Mouse (Mus musculus) liver, embryonic 14.5 days (tissue): ENCODE results near the gene Aloxe3. TPM values are rescaled to one million over a fixed set of nuclear protein-coding genes. Genes with fewer than 3 reads are reported as not detected.

Experiments used
- ATAC-seq: fragments of 200-750 bp; cut with Nextera tagmentation; 2 replicates; pipeline ENCODE4 v1.8.0; 2017; ENCODE audit warnings: moderate number of reproducible peaks, mild to moderate bottlenecking, moderate library complexity; ENCODE audit not compliant: insufficient read depth
- DNase-seq, 3 experiments: peaks; one replicate each; pipeline ENCODE4 v3.0.0-alpha.2; 2012 to 2013; ENCODE audit warnings: low read depth in 3 of 3, low spot score in 3 of 3
- H3K27ac ChIP-seq: fragments of 300-500 bp; sonication (generic); 2 replicates; pipeline ENCODE4 v1.5.1; 2014; ENCODE audit warnings: moderate library complexity, mild to moderate bottlenecking, control low read depth, inconsistent platforms
- H3K27me3 ChIP-seq: fragments of 300-500 bp; sonication (generic); 2 replicates; pipeline ENCODE4 v1.6.1; 2014; ENCODE audit warnings: mild to moderate bottlenecking, low read length, moderate library complexity; ENCODE audit not compliant: control insufficient read depth, insufficient read depth
- H3K36me3 ChIP-seq: fragments of 300-500 bp; sonication (generic); replicated peaks from 2 replicates; pipeline ENCODE4 v1.6.1; 2014; ENCODE audit warnings: low read depth; ENCODE audit not compliant: control insufficient read depth, insufficient read depth
- H3K4me1 ChIP-seq, 2 experiments: fragments of 200-500 bp in 1 of 2; fragments of 300-500 bp in 1 of 2; sonication (generic) in 1 of 2; replicated peaks; 2 replicates each; pipeline ENCODE4 v1.6.1; 2012 to 2014; ENCODE audit warnings: antibody characterized with exemption in 1 of 2, inconsistent platforms in 1 of 2, low read length in 1 of 2; ENCODE audit not compliant: control insufficient read depth in 2 of 2, insufficient read depth in 2 of 2
- H3K4me2 ChIP-seq: fragments of 300-500 bp; sonication (generic); 2 replicates; pipeline ENCODE4 v1.6.1; 2014; ENCODE audit warnings: low read depth, mild to moderate bottlenecking, control low read depth, moderate library complexity
- H3K4me3 ChIP-seq, 2 experiments: fragments of 200-500 bp in 1 of 2; fragments of 300-500 bp in 1 of 2; sonication (generic) in 1 of 2; 2 replicates each; pipeline ENCODE4 v1.5.1; 2012 to 2014; ENCODE audit warnings: low read depth in 2 of 2, low read length in 2 of 2, mild to moderate bottlenecking in 2 of 2, control low read depth in 1 of 2, inconsistent platforms in 1 of 2, moderate library complexity in 1 of 2; ENCODE audit not compliant: insufficient read depth in 1 of 2
- H3K9ac ChIP-seq: fragments of 300-500 bp; sonication (generic); replicated peaks from 2 replicates; pipeline ENCODE4 v1.6.1; 2014; ENCODE audit warnings: mild to moderate bottlenecking, control low read depth, moderate library complexity
- H3K9me3 ChIP-seq: fragments of 300-500 bp; sonication (generic); 2 replicates; pipeline ENCODE4 v1.6.1; 2016; ENCODE audit warnings: low read length, mixed read lengths; ENCODE audit not compliant: control insufficient read depth
- CTCF ChIP-seq: IDR thresholded peaks from 2 replicates; pipeline ENCODE4 v1.5.1; 2016; ENCODE audit warnings: antibody characterized with exemption, low read depth, control low read depth
- EP300 ChIP-seq: IDR thresholded peaks from 2 replicates; pipeline ENCODE4 v1.6.1; 2016; ENCODE audit warnings: antibody characterized with exemption, low read depth
- WGBS: fragments of 180-500 bp; shearing (Covaris S2); extraction: QIAGEN DNeasy Blood & Tissue Kit; methylation state at CpG from one replicate; pipeline ENCODE4 v1.1.7; 2014; ENCODE audit not compliant: insufficient replicate concordance; 5-methylcytosine and 5-hydroxymethylcytosine counted together
- polyA plus RNA-seq, 2 experiments: library from polyadenylated mRNA; depleted of rRNA in 1 of 2; stranded (reverse) in 1 of 2; unstranded in 1 of 2; fragments of >200 nt; fragmentation: Nextera tagmentation in 1 of 2; extraction: Ambion mirVana in 1 of 2; gene quantifications; 2 replicates each; pipeline versions ENCODE4 v1.2.1 to v1.2.3; 2012 to 2014

Gene Aloxe3
- polyA plus RNA-seq, 2 experiments = 0.15 to 0.38 TPM

GRCm38 (mm10) chr11:69185936-69186335 is 60.2 kb downstream of the Aloxe3 start:
- 61% methylated on average over 6 of the region's 6 CpGs for WGBS
- H3K36me3 ChIP-seq = no peaks in the 10 kb centered on the region

GRCm38 (mm10) chr11:69192840-69193239 is 67.1 kb downstream of the Aloxe3 start:
- Histone ChIP-seq H3K4me3 (no peak overlapping the region), H3K9ac (no peak overlapping the region), H3K27ac (no peak overlapping the region), H3K9me3 (no peaks in the 10 kb centered on the region), H3K4me1 (no peaks in the 10 kb centered on the region), H3K27me3 (peaks cover 17% of the 10 kb centered on the region), H3K36me3 (no peaks in the 10 kb centered on the region), H3K4me2 (no peak overlapping the region)
- TF ChIP-seq CTCF = peak; percentile 61
- TF ChIP-seq EP300 = no peak
- DNase-seq = no peak
- 3% methylated on average over 1 of the region's 1 CpGs for WGBS
- no peak for ATAC-seq

More at GRCm38 (mm10) chr11:69185936-69186335, 60.2 kb downstream of the Aloxe3 start:
- Histone ChIP-seq H3K9me3 (no peaks in the 10 kb centered on the region), H3K27me3 (no peaks in the 10 kb centered on the region), H3K4me3 (no peak overlapping the region), H3K4me1 (no peaks in the 10 kb centered on the region), H3K9ac (no peak overlapping the region), H3K27ac (no peak overlapping the region), H3K4me2 (no peak overlapping the region)
- DNase-seq = no peak
- ATAC-seq = no peak
- TF ChIP-seq EP300 = no peak
- no peak for TF ChIP-seq CTCF

GRCm38 (mm10) chr11:69196766-69197165 is 71.1 kb downstream of the Aloxe3 start:
- DNase-seq (no peak), ATAC-seq (no peak)
- WGBS = 9% methylated on average over 5 of the region's 5 CpGs
- no peak for TF ChIP-seq EP300
- peak; percentile 21 for TF ChIP-seq CTCF
- H3K4me3 ChIP-seq = no peak overlapping the region
- no peaks in the 10 kb centered on the region for H3K9me3 ChIP-seq
- H3K27ac ChIP-seq = no peak overlapping the region
- H3K4me1 ChIP-seq = no peaks in the 10 kb centered on the region
- H3K4me2 ChIP-seq = no peak overlapping the region
- no peaks in the 10 kb centered on the region for H3K36me3 ChIP-seq
- H3K9ac ChIP-seq = no peak overlapping the region
- H3K27me3 ChIP-seq = peaks cover 23% of the 10 kb centered on the region

GRCm38 (mm10) chr11:69197194-69197593 is 71.5 kb downstream of the Aloxe3 start:
- Histone ChIP-seq H3K4me2 (no peak overlapping the region), H3K4me1 (no peaks in the 10 kb centered on the region), H3K27me3 (peaks cover 23% of the 10 kb centered on the region), H3K9me3 (no peaks in the 10 kb centered on the region), H3K4me3 (no peak overlapping the region), H3K9ac (no peak overlapping the region), H3K36me3 (no peaks in the 10 kb centered on the region), H3K27ac (no peak overlapping the region)
- WGBS = 0% methylated on average over 14 of the region's 14 CpGs
- ATAC-seq (no peak), DNase-seq (no peak)
- TF ChIP-seq CTCF (no peak), EP300 (no peak)

DNA sequence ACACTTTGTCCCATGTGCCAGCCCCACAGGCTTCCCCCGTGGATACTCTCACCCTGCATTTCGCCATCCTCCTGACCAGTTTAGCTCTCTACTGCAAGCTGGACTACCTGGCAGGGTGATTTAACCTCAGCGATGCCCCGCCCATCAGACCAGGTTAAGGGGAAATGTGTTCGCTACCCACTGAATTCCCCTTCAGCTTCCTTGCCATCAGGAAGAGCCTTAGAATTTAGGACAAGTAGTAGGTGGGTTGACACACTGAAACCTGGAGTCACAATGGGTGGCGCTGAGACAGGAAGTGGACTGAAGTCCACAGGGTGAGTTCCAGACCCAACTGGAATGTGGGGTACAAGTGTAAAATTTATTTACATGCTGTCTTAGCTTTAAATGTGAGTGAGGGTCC is 72.0 kb downstream of the Aloxe3 start, which contains the start of gene Alox8:
TSS of gene Alox8 (minus strand) at position 101 of the 400 bp plus-strand sequence.
- H3K9me3 ChIP-seq = no peaks in the 10 kb centered on the region
- TF ChIP-seq EP300 = no peak
- TF ChIP-seq CTCF = no peak
- no peak for ATAC-seq
- peaks cover 23% of the 10 kb centered on the region for H3K27me3 ChIP-seq
- H3K4me3 ChIP-seq = no peak within 1 kb of the TSS
- WGBS = 29% methylated on average over 6 of the region's 6 CpGs
- H3K4me2 ChIP-seq = no peak within 1 kb of the TSS
- no peak within 1 kb of the TSS for H3K27ac ChIP-seq
- DNase-seq = no peak
- no peaks in the 10 kb centered on the region for H3K36me3 ChIP-seq
- no peaks in the 10 kb centered on the region for H3K4me1 ChIP-seq
- H3K9ac ChIP-seq = no peak within 1 kb of the TSS

Other genes starting within 250 kb of the Aloxe3 start
- 0.08 and 0.09 TPM in 2 replicates for gene Rnf222, start 237.3 kb upstream of the Aloxe3 start, polyA plus RNA-seq (2012; rRNA removed)
- 0.10 TPM in 1 of 2 replicates, not detected in the other for gene Rnf222, start 237.3 kb upstream of the Aloxe3 start, polyA plus RNA-seq (2014; fragmentation: Nextera tagmentation; extraction: Ambion mirVana)
- gene Rpl26, start 224.3 kb upstream of the Aloxe3 start, polyA plus RNA-seq (2012; rRNA removed) = 1,827 and 1,859 TPM in 2 replicates
- 829 and 850 TPM in 2 replicates for gene Rpl26, start 224.3 kb upstream of the Aloxe3 start, polyA plus RNA-seq (2014; fragmentation: Nextera tagmentation; extraction: Ambion mirVana)
- not detected in 2 replicates for gene Odf4, start 198.8 kb upstream of the Aloxe3 start, polyA plus RNA-seq (2012; rRNA removed)
- gene Odf4, start 198.8 kb upstream of the Aloxe3 start, polyA plus RNA-seq (2014; fragmentation: Nextera tagmentation; extraction: Ambion mirVana) = not detected in 2 replicates
- gene Arhgef15, start 168.4 kb upstream of the Aloxe3 start, polyA plus RNA-seq (2012; rRNA removed) = 1.4 and 3.5 TPM in 2 replicates
- gene Arhgef15, start 168.4 kb upstream of the Aloxe3 start, polyA plus RNA-seq (2014; fragmentation: Nextera tagmentation; extraction: Ambion mirVana) = 0.89 and 1.2 TPM in 2 replicates
- 0.58 and 0.59 TPM in 2 replicates for gene Slc25a35, start 157.8 kb upstream of the Aloxe3 start, polyA plus RNA-seq (2012; rRNA removed)
- gene Slc25a35, start 157.8 kb upstream of the Aloxe3 start, polyA plus RNA-seq (2014; fragmentation: Nextera tagmentation; extraction: Ambion mirVana) = 0.13 and 0.51 TPM in 2 replicates
- 20.5 and 23.0 TPM in 2 replicates for gene Rangrf, start 150.7 kb upstream of the Aloxe3 start, polyA plus RNA-seq (2012; rRNA removed)
- gene Rangrf, start 150.7 kb upstream of the Aloxe3 start, polyA plus RNA-seq (2014; fragmentation: Nextera tagmentation; extraction: Ambion mirVana) = 29.2 and 31.2 TPM in 2 replicates
- 11.0 and 11.4 TPM in 2 replicates for gene Pfas, start 117.4 kb upstream of the Aloxe3 start, polyA plus RNA-seq (2012; rRNA removed)
- gene Pfas, start 117.4 kb upstream of the Aloxe3 start, polyA plus RNA-seq (2014; fragmentation: Nextera tagmentation; extraction: Ambion mirVana) = 15.1 and 17.2 TPM in 2 replicates
- gene Ctc1, start 110.0 kb upstream of the Aloxe3 start, polyA plus RNA-seq (2012; rRNA removed) = 21.9 and 23.9 TPM in 2 replicates
- 15.2 and 17.5 TPM in 2 replicates for gene Ctc1, start 110.0 kb upstream of the Aloxe3 start, polyA plus RNA-seq (2014; fragmentation: Nextera tagmentation; extraction: Ambion mirVana)
- gene Aurkb, start 80.2 kb upstream of the Aloxe3 start, polyA plus RNA-seq (2012; rRNA removed) = 65.6 and 78.6 TPM in 2 replicates
- 90.8 and 94.3 TPM in 2 replicates for gene Aurkb, start 80.2 kb upstream of the Aloxe3 start, polyA plus RNA-seq (2014; fragmentation: Nextera tagmentation; extraction: Ambion mirVana)
- gene Borcs6, start 66.2 kb upstream of the Aloxe3 start, polyA plus RNA-seq (2012; rRNA removed) = 3.0 and 3.4 TPM in 2 replicates
- 2.2 and 3.0 TPM in 2 replicates for gene Borcs6, start 66.2 kb upstream of the Aloxe3 start, polyA plus RNA-seq (2014; fragmentation: Nextera tagmentation; extraction: Ambion mirVana)
- 12.0 and 18.0 TPM in 2 replicates for gene Tmem107, start 55.1 kb upstream of the Aloxe3 start, polyA plus RNA-seq (2012; rRNA removed)
- 21.9 and 29.3 TPM in 2 replicates for gene Tmem107, start 55.1 kb upstream of the Aloxe3 start, polyA plus RNA-seq (2014; fragmentation: Nextera tagmentation; extraction: Ambion mirVana)
- 23.0 and 23.1 TPM in 2 replicates for gene Vamp2, start 37.4 kb upstream of the Aloxe3 start, polyA plus RNA-seq (2012; rRNA removed)
- gene Vamp2, start 37.4 kb upstream of the Aloxe3 start, polyA plus RNA-seq (2014; fragmentation: Nextera tagmentation; extraction: Ambion mirVana) = 11.4 and 12.6 TPM in 2 replicates
- 1.8 and 1.9 TPM in 2 replicates for gene Per1, start 30.7 kb upstream of the Aloxe3 start, polyA plus RNA-seq (2012; rRNA removed)
- gene Per1, start 30.7 kb upstream of the Aloxe3 start, polyA plus RNA-seq (2014; fragmentation: Nextera tagmentation; extraction: Ambion mirVana) = 3.0 and 4.2 TPM in 2 replicates
- gene Hes7, start 5.5 kb upstream of the Aloxe3 start, polyA plus RNA-seq (2012; rRNA removed) = 0.08 and 0.12 TPM in 2 replicates
- 0.05 TPM in 1 of 2 replicates, not detected in the other for gene Hes7, start 5.5 kb upstream of the Aloxe3 start, polyA plus RNA-seq (2014; fragmentation: Nextera tagmentation; extraction: Ambion mirVana)
- 0.05 and 0.08 TPM in 2 replicates for gene 9130213A22Rik, start 3.3 kb upstream of the Aloxe3 start, polyA plus RNA-seq (2012; rRNA removed)
- gene 9130213A22Rik, start 3.3 kb upstream of the Aloxe3 start, polyA plus RNA-seq (2014; fragmentation: Nextera tagmentation; extraction: Ambion mirVana) = not detected in 2 replicates
- gene Alox12b, start 31.1 kb downstream of the Aloxe3 start, polyA plus RNA-seq (2012; rRNA removed) = not detected in 2 replicates
- gene Alox12b, start 31.1 kb downstream of the Aloxe3 start, polyA plus RNA-seq (2014; fragmentation: Nextera tagmentation; extraction: Ambion mirVana) = not detected in 2 replicates
- gene Alox8, start 71.9 kb downstream of the Aloxe3 start, polyA plus RNA-seq (2012; rRNA removed) = 0.01 and 0.03 TPM in 2 replicates
- not detected in 2 replicates for gene Alox8, start 71.9 kb downstream of the Aloxe3 start, polyA plus RNA-seq (2014; fragmentation: Nextera tagmentation; extraction: Ambion mirVana)
- not detected in 2 replicates for gene Gucy2e, start 111.1 kb downstream of the Aloxe3 start, polyA plus RNA-seq (2012; rRNA removed)
- gene Gucy2e, start 111.1 kb downstream of the Aloxe3 start, polyA plus RNA-seq (2014; fragmentation: Nextera tagmentation; extraction: Ambion mirVana) = not detected in 2 replicates
- 7.8 and 9.8 TPM in 2 replicates for gene Cntrob, start 197.9 kb downstream of the Aloxe3 start, polyA plus RNA-seq (2012; rRNA removed)
- gene Cntrob, start 197.9 kb downstream of the Aloxe3 start, polyA plus RNA-seq (2014; fragmentation: Nextera tagmentation; extraction: Ambion mirVana) = 5.0 and 6.5 TPM in 2 replicates
- 49.6 and 62.9 TPM in 2 replicates for gene Trappc1, start 198.1 kb downstream of the Aloxe3 start, polyA plus RNA-seq (2012; rRNA removed)
- gene Trappc1, start 198.1 kb downstream of the Aloxe3 start, polyA plus RNA-seq (2014; fragmentation: Nextera tagmentation; extraction: Ambion mirVana) = 101 and 106 TPM in 2 replicates
- 0.09 and 0.20 TPM in 2 replicates for gene Kcnab3, start 200.4 kb downstream of the Aloxe3 start, polyA plus RNA-seq (2012; rRNA removed)
- gene Kcnab3, start 200.4 kb downstream of the Aloxe3 start, polyA plus RNA-seq (2014; fragmentation: Nextera tagmentation; extraction: Ambion mirVana) = 0.06 and 0.10 TPM in 2 replicates
- 0.30 and 0.74 TPM in 2 replicates for gene Rnf227, start 214.6 kb downstream of the Aloxe3 start, polyA plus RNA-seq (2012; rRNA removed)
- gene Rnf227, start 214.6 kb downstream of the Aloxe3 start, polyA plus RNA-seq (2014; fragmentation: Nextera tagmentation; extraction: Ambion mirVana) = 0.59 and 0.66 TPM in 2 replicates
- gene Chd3, start 243.5 kb downstream of the Aloxe3 start, polyA plus RNA-seq (2012; rRNA removed) = 13.7 and 14.3 TPM in 2 replicates
- 1.9 and 2.4 TPM in 2 replicates for gene Chd3, start 243.5 kb downstream of the Aloxe3 start, polyA plus RNA-seq (2014; fragmentation: Nextera tagmentation; extraction: Ambion mirVana)